Mouse (Mus musculus) kidney, adult 8-10 months (tissue): ENCODE measurements at regions not wholly inside any gene's neighbourhood (a gene's known extent, or its start where the extent isn't known, plus 50 kb on each side); places are given as distances from the start of the nearest gene placed in this dataset.
A peak's percentile ranks its signal among the peaks of the same experiment; 100 is the strongest.

Source experiments
- DNase-seq, 2 experiments: peaks; one replicate each; pipeline ENCODE4 v3.0.0; 2022

GRCm38 (mm10) chr12:56472856-56473647 is 63.7 kb downstream of the Nkx2-1 start:
- DNase-seq, result no peak

GRCm38 (mm10) chr12:56470932-56471500 is 65.7 kb downstream of the Nkx2-1 start:
- no peak for DNase-seq

- DNase-seq, result no peak
Observed at GRCm38 (mm10) chr12:56459508-56460119, 77.1 kb downstream of the Nkx2-1 start.

DNA sequence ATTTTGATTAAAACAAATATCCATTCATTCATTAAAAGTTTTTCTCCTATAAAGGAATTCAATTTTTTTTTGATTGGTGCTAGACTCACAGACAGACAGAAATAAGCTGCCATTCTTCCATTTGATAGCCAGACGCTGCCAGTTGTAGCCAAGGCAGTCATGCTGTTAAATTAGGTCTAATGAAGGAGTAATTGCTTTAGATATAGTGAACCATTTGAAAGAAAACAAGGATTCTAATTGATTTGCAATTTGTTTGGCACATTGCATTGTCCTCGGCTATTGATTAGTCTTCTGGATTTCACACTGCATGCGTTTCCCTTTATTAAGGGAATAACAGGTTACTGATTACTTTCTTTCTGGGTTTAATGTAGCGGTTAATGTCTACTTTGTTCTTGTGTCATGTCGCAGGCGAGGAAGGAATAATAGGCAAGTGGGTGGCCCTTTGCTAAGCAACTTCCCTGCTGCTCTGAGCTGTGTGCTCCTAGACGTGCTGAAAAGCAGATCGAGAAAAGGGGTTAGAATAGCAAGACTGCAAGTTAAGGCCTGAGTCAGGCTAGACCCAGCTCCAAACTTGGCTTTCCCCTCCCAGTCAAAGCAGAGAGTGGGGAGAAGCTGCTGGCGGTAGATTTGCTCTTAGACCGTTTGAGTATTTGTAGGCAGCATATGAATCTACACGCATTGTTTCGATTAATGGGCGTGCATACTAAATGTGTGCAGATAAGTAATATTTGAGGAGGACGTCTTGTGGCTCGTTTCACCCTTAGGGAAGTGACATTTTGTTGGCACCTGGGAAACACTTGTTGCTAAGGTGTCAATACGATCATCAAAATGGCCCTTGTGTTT is 77.8 kb downstream of the Nkx2-1 start:
- DNase-seq, result no peak

DNA sequence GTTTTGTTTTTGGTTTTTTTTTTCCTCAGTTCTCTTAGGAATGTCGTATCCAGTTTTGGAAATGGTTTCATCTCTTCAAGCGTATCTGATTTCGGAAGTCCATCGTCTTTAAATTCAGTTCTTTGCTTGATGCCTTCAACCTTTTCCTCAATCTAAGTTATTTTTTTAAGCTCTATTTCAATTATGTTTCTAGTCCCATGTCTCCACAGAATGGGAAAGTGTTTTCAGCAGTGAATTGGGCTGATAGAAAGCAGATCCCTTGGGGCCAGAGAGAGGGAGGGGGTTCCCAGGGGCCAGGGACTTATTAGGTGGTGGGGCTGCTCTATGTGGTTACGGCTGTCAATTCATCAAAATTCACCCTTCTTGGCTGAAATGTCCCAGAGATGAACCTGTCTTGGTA is 78.8 kb downstream of the Nkx2-1 start:
- no peak for DNase-seq

DNA sequence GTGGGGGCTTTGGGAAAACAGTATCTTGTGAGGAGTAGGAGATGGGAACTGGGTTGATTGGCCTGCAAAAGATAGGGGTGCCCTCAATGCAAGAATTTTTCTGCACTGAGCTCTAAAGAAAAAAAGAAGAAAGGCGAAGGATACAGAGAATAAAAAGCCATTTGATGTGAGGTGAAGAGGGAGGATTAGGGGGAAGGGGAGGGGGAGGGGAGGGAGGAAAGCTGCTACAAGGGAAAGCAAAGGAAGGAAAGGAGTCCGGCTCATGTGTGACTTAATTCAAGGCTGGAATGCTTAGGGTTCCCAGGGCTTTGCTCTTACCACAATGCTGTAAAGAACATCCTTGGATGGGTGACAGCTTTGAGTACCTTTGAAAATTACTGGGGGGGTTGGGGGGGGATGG is 79.4 kb downstream of the Nkx2-1 start:
- no peak for DNase-seq

DNA sequence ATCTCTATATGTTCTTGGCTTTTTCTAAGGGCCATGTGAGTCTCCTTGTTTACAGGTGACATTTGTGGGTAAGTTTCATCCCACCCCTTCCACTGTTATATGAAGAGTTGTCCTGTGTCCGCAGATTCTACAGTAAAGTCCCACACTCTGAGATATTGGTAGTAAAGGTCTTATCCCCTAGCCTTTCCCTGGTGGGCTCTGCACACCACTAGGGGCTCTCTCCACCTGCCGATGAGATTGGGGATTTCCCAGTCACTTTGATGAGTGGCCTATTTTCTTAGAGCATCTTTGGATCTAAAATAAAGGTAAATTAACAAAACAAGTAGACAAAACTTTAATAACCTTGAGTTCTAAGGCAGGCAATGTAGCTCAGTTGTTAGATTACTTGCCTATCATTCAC is 86.4 kb downstream of the Nkx2-1 start:
- no peak for DNase-seq

- no peak for DNase-seq
Observed at GRCm38 (mm10) chr12:56448786-56449564, 87.7 kb downstream of the Nkx2-1 start.

GRCm38 (mm10) chr12:56441166-56441817 is 95.4 kb downstream of the Nkx2-1 start:
- DNase-seq, result no peak

GRCm38 (mm10) chr12:56440068-56440847 is 94.6 kb upstream of the Mbip start:
- no peak for DNase-seq

DNA sequence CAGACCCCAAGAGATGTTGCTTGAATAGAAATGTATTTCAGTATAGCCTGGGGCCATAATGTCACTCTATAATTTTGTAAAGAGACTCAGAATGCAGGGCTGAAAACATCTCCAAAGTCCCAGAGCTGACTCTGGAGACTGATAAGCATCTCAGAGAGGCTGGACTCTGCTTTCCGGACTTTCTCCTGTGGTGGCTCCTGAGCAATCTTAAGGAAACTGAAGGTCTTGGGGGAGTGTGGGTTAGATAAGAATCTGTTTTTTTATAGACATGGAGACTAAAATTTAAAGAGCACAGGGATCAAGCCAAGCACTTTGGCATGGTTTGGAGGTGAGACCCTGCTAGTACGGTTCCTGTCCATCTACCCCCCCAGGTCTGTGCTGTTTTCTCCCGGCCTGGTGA is 92.7 kb upstream of the Mbip start:
- no peak for DNase-seq

DNA sequence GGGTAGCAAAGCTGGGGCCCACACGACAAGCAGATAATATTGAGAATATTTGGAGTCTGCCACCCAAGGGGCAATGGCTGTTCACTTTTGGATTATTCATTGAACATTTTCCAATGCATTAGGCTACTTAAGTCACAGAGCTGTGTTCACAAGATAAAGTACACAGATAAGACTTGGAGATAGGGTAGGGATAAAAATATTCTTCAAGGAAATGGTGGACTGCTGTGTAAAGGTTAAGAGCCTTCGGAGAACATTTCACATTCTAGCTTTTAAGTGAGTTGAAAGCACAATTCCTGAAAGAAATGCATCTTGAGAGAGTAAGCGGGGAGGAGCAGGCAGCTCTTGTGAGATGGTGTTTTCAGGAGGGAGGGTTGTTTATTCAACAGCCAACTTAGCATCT is 92.3 kb upstream of the Mbip start:
- DNase-seq, result no peak

DNA sequence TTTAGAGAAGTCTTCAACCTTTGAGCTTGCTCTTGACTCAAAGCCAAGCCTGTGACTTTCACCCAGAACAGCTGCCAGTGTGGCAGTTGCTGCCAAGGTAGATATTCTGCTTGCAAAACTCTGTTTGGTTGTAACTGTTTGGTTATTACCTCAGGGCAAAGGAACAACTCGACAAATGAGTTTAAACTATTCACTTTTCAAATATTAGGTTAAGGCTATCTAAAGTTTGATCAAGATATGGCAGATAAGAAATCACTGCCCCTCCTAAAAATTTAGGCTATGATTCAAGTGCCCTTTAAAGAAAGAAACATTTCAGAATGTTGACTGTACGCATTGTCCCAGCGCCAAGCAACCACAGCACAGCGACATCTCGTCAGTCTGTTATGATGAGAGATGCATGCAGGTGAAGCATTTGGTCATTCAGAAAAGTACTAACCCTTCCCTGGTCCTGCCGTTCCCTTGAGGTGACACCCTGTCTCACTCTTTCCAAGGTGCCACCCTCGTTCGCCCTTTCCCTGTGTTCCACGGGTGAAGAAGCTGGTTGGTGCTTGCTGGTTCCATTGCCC is 81.1 kb upstream of the Mbip start:
- peak; percentile 16 to 29 for DNase-seq

DNA sequence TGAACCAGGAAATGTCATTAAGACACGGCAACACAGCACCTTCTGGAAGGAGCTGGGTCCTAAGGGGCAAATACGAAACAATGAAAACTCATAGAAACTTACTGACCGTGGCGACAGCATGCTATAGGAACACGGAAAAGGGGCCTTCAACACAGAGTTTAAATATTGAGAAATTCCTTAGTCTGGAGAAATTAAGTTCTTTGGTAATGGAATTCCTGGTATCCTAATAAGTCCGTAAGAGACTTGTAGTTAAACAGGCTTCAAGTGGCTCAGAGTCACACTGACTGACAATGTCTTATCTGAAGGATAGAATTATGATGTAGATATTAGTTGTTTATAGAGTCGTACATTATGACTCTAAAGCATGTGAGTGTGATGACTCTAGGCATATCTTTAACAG is 70.4 kb upstream of the Mbip start:
- DNase-seq, result no peak

DNA sequence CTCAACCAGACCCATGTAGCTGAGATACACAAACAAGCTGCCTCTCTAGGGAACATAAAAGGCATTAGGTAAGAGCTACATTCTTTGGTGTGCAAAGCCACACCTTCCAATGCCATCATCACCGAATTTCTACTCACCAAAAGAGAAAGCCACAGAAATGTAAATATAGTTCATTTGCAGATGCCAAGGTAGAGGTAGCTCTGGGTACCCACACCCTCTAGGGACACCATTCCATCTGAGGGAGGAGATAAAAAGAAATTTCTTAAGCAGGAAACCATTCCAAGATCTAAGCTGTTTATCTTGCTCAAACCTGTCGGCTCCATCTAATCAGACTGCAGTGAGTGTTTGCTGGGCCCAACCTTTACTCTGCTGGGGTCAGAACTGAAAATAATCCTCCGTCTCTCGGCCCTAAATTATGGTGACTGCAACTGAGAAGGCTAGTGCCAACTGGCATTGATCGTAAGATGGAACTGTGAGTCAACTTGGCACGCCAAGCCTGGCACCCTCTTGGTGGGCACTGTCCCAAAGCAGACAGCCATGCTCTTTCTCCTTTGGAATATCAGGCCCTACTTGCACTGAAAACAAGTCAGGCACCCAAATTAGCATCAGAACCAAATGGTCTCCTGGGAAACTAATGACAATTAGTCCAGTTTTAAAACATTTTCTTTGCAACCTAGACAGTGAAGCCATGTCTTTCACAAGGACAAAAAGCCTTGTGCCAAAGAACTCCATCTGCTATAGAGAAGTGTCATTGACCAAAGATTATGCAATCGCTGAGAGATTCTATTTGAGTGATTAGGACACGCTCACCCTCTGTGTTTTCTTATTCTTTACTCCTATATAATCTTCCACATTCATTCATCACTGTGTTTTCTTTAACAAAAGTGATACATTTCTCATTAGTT is 69.4 kb upstream of the Mbip start:
- no peak for DNase-seq

DNA sequence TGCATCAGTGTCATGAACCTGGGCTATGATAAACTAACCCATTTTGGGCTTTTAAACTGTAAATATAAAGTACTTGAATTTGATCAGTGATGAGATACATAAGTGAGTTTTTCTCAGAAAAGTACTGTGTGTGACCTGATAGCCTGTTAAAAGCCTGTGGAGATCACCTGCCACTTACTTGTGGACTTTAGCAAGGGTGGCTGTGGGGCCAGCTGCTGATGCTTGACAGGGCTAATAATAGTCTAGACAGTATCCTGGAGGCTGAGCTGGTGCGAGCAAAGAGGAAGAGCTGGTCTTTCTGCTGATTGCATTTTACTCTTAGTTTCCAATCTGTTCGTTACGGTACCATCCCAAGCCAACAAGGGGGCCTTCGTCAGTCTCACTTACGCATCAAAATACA is 60.0 kb upstream of the Mbip start:
- DNase-seq, result no peak

- peak; percentile 22 to 60 for DNase-seq
Observed at GRCm38 (mm10) chr12:56404833-56405232, 59.1 kb upstream of the Mbip start.

GRCm38 (mm10) chr12:56404262-56404661 is 58.6 kb upstream of the Mbip start:
- no peak for DNase-seq

DNA sequence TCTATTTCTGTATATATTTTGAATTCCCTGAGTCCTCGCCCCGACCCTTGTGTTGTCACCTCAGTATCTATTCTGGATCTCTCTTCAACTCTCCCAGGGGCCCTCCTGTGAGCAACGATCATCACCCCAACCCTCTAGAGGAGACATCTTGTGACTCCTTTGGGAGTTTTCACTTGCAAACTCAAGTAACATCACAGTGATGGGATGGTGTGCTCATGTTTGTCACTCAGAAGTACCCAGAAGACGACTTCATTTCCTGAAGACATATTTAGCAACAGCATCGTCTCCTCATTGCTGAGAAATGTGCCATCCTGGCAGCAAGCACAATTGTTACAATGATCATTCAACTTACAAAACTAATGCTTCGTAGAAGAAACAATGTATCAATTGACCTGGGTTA is 57.9 kb upstream of the Mbip start:
- DNase-seq, result no peak

- peak; percentile 15 to 40 for DNase-seq
Observed at GRCm38 (mm10) chr12:56402844-56403243, 57.1 kb upstream of the Mbip start.
